Mouse (Mus musculus): ENCODE results near the gene Pkd1l3.

Gene Pkd1l3

DNA sequence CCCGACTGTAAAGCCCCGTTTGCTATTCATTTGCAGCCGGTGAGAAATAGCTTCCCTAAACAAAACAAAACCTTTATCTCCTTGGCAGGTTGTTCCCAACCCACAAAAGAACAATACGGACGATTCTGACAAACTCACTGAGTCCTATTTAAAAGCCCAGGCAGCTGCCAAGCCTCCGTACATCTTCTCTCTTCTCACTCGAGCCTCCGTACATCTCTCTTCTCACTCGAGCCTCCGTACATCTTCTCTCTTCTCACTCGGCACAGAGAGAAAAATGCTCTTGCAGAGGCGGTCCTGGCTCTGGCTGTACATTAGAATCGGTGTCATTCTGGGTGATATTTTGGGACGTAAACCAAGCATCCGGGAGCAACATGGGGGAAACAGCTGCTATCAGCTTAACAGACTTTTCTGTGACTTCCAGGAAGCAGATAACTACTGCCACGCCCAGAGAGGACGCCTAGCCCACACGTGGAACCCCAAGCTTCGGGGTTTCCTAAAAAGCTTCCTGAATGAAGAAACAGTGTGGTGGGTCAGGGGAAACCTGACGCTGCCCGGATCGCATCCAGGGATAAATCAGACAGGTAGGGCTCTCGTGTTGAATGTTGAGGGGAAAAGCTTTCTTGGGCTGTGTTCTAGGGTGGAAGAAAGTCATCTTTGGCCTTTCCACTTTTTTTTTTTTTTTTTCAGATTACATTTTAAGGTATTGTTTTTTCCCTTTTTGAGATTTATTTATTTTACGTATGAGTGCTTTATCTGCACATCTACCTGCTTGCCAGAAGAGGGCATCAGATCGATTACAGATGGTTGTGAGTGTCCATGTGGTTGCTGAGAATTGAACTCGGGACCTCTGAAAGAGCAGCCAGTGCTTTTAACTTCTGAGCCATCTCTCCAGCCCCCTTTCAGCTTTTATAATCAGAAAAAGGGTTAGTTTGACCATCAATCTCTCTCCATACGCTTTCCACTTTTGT, at the start of gene Pkd1l3:
Gene Pkd1l3, plus strand, starts transcription at position 275 of the 968 bp plus-strand sequence.
- in situ Hi-C loops (cut with MboI, MseI) = loop anchor here (5.0 kb wide), 1 partner anchor 73 kb away; no protein-coding TSS in a partner anchor

DNA sequence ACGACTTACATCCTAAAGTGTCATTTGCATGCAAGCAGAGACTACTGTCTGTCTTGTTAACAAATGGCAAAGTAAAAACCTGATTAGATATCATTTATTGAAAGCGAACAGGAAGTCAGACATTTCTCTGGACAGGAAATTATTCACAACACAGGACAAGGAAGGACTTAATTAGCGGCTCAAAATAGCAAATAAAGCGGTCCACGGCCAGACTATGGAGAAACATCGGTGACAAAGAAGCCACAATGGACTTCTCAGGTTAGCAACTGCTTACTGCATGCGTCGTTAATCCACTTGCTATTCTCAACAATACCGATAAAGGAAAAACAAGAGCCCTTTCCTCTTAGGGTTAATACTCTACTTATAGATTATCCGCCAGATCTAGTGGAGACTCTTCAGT, 49.6 kb upstream of the Pkd1l3 start:
- in situ Hi-C loops (cut with MboI, MseI) = loop anchor here (5.0 to 25.0 kb wide), 2 partner anchors 43 to 1977 kb away; partner anchors contain the start of genes Dhodh and Psmd7

DNA sequence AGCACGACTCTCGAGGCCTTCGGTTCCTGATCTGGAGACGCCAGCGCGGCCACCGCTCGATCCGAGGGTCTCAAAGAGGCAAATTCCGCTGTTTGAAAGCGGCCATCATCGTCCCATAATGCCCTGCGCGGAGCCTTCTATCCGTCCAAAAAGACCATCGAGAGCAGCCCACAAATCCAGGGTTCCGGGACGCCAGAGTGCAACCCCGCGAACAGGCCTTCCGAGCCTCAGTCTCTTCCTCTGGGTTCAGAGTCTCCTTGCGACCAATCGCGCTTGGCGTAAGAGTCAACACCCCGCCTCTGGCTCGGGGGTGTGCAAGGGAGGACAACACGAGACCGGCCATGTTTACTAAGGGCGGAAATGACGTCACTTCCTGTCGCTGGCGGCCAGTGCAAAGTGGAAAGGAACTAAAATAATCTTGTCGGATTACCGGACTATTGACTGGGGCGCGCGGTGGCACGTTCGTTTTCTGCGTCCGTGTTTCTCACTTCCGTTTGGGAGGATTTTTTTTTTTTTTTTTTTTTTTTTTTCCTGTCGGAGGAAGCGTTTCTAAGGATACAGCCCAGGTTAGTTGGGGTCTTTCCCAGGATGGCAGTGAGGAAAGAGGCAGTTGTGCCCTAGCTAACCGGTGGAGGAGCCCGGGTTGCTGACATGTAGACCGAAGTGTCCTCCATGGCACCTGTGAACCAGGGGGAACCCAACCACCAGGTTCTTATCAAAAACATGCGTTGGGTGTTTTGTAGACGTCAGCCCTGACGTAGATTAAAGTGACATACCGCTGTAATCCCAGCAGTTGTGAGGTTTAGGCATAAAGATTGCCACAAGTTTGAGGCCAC, 48.6 kb upstream of the Pkd1l3 start, which contains the start of the genes Dhx38 and Txnl4b:
Gene Dhx38, minus strand, starts transcription at position 364 of the 836 bp plus-strand sequence.
Gene Txnl4b, plus strand, starts transcription at position 395 of the 836 bp plus-strand sequence.
- in situ Hi-C loops (cut with MboI, MseI) = loop anchor here (5.0 to 25.0 kb wide), 2 partner anchors 42 to 1978 kb away; partner anchors contain the start of genes Dhodh and Psmd7

- in situ Hi-C loops (cut with MboI, MseI) = loop anchor here (25.0 kb wide), 1 partner anchor 1984 kb away; the partner anchor contains the start of gene Psmd7
Measured at GRCm38 (mm10) chr8:109571139-109571538, 43.2 kb upstream of the Pkd1l3 start.

DNA sequence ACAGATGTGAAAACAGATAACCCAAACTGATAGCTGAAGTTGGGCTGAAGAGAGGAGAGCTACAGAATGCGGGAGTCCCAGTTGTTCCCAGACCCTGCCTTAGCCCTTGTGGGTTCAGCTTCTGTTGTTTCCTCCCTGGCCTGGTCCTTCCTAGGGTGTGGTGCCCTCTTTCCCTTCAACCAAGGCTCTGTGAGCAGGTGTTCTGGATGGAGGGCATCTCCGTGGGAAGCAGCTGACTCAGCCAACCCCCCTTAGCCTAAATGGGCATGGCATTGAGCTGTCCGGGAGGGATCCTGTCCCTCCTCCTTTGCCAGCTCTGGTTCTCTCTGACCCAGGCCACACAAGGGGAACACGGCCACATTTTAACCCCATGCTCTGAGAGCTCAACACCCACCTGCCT, 38.0 kb upstream of the Pkd1l3 start:
- in situ Hi-C loops (cut with MboI, MseI) = no loop called here

DNA sequence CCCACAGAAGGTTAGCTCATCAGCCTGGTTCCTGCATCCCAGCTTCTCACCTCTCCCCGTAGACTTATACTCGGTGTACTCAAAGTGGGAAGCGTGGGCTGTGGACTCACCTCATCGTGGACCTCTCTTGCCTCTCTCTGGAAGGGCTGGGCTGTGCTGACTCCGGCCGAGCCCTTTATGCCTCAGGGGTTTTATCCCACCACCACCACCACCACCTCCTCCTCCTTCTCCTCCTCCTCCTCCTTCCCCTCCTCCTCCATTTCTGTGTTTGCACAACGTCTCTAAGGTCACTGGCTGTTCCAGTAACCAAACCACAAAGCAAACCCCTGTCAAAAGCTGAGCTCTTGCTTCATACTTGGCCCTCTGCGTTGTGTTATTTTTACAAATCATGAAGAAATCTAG, 35.4 kb upstream of the Pkd1l3 start, which contains the start of gene Hp:
Gene Hp, minus strand, starts transcription at position 273 of the 402 bp plus-strand sequence.
- in situ Hi-C loops (cut with MboI, MseI) = no loop called here

DNA sequence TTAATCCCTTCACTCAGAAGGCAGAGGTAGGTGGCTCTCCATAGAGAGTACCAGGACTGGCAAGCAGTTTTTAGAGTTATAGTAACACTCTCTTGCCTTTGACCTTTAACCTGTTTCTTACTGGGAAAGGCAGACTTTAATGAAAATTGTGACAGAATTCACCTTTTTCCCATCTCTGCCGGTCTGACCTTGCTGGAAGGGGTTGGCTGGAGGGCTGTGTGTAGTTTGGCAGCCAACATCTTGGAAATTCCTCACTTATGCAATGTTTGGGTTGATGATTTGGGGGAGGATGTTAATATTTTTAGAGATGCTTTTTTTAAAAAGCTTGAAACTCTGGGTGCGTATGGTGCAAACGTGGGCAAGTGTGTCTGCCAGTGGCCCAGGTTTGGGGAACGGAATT, 30.0 kb upstream of the Pkd1l3 start:
- in situ Hi-C loops (cut with MboI, MseI) = no loop called here

GRCm38 (mm10) chr8:109584830-109585229, 29.5 kb upstream of the Pkd1l3 start:
- in situ Hi-C loops (cut with MboI, MseI) = no loop called here

- in situ Hi-C loops (cut with MboI, MseI) = no loop called here
Measured at GRCm38 (mm10) chr8:109585652-109586051, 28.7 kb upstream of the Pkd1l3 start.

- in situ Hi-C loops (cut with MboI, MseI) = no loop called here
Measured at GRCm38 (mm10) chr8:109586972-109587504, 27.3 kb upstream of the Pkd1l3 start.

DNA sequence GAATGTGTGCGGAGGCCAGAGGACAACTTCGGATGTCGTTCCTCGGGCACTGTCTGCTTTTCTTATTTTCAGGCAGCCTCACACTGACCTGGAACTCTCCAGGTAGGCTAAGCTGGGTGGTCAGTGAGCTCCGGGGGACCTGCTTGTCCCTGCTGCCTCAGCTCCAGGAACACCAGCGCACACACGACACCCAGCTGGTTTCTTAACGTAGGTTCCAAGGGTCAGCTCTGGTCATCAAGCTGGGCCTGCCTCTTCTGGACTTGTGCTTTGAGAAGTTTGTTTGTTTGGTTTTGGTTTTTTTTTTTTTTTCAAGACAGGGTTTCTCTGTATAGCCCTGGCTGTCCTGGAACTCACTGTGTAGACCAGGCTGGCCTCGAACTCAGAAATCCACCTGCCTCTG, 23.4 kb upstream of the Pkd1l3 start:
- in situ Hi-C loops (cut with MboI, MseI) = no loop called here

GRCm38 (mm10) chr8:109591367-109591766, 22.9 kb upstream of the Pkd1l3 start:
- in situ Hi-C loops (cut with MboI, MseI) = no loop called here

DNA sequence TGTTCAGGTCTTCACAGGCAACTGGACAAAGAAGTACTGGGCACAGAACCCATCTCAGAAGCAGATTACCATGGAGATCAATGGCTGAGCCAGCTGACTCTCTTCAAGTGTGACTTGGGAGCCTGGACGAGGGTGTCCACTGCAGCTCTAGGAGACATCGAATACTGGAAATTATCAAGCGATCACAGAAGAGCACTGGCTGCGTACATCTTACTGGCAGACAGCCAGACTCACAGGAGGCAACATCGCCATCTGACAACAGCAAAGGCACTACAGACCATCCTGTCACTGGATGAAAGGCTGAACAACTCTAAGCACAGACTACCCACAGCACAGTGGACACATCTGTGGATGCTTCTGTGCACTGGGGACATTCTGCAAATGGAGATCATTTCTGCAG, 22.2 kb upstream of the Pkd1l3 start:
- in situ Hi-C loops (cut with MboI, MseI) = no loop called here

GRCm38 (mm10) chr8:109593117-109593788, 21.1 kb upstream of the Pkd1l3 start:
- in situ Hi-C loops (cut with MboI, MseI) = no loop called here

DNA sequence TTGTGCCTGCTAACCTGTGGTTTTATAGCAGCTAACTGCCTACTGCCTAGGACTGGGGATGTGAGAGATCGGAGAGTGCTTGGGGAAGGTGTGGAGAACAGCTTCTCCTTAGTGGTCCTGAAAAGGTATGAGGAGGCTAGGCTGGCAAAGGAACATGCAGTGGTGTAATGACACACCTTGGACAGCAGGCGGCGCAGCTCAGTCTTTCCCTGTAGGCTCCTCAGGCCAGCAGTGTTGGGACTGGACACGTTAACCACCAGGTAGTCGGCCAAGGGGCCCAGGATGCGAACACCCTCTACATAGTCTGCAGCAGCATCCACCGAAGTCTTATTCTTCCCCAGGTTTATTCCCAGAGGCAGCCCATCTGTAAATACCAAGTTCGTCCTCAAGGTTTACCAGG, 18.5 kb upstream of the Pkd1l3 start:
- in situ Hi-C loops (cut with MboI, MseI) = no loop called here

DNA sequence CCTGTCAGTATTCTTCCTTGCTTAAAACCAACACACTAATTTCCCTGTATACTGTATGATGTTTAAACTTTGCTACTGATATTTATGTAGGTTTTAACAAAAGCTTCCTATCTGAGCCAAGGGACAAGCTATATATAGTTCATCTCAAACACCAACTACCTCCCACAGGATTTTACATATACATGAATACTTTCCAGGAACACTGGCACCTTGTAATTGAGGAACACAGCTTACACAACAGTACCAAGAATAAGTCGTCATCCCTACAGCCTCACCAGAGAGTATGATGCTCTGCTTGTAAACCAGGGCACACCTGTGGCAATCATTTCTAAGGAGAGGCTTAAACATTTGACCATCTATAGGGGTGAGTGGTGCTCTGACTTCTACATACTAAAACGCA, 7.6 kb upstream of the Pkd1l3 start:
- in situ Hi-C loops (cut with MboI, MseI) = loop anchor here (5.0 kb wide), 1 partner anchor 39 kb away; the partner anchor contains the start of genes Dhx38 and Txnl4b

- in situ Hi-C loops (cut with MboI, MseI) = loop anchor here (5.0 kb wide), 1 partner anchor 40 kb away; the partner anchor contains the start of genes Dhx38 and Txnl4b
Measured at GRCm38 (mm10) chr8:109607650-109608049, 6.7 kb upstream of the Pkd1l3 start.

DNA sequence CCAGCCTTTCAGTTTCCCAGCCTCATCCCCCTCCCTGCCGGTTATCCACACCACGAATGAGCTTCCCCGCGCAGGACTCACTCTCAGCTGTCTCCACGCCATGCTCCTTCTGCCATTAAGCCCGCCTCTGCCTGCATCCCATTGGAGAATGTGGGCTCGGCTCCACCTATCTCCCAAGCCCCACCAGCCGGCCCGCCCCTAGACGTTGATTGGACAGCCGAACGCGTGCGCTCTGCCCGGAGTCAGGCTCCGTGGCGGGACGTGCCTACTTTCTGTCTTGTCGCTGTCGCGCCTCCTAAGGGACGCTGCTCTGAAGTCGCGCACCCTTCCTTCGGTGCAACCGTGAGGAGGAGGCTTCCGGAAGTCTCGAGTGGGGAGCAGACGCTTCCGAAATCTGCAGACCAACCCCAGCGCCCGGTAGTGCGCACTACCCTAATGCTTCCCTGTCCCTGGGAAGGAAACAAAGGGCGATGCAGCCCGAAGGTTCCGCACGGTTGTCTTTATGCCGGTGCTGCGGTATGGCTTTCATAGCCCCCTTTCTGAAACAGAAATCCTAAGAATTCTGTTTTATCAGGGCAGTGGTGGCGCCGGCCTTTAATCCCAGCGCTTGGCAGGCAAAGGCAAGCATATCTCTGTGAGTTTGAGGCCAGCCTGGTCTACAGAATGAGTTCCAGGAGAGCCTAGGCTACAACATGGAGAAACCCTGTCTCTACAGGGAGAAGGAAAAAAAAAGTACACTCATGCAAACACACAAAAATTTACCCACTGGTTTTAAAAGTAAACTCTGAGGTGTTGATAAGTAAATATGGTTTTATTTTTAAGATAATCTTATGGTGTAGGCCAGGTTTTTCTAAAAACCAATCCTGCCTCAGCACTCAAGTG, 5.8 kb upstream of the Pkd1l3 start, which contains the start of gene Dhodh:
Gene Dhodh, minus strand, starts transcription at position 403 of the 882 bp plus-strand sequence.
- in situ Hi-C loops (cut with MboI, MseI) = loop anchor here (5.0 kb wide), 1 partner anchor 41 kb away; the partner anchor contains the start of genes Dhx38 and Txnl4b

DNA sequence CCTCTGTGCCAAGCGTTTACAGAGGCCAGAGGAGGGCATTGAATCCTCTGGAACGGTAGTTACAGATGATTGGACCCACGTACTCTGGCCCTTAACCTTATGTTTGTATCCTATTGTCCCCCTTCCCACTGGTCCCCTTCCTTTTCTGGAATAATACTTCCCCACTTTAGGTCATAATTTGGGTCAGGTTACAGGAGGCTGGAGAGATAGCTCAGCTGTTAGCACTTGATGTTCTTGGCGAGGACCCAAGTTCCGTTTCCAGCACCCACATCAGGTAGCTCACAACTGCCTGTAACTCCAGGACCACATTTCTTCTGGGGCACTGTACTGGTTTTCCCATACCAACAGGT, 5.2 kb upstream of the Pkd1l3 start:
- in situ Hi-C loops (cut with MboI, MseI) = loop anchor here (5.0 kb wide), 1 partner anchor 42 kb away; the partner anchor contains the start of genes Dhx38 and Txnl4b

All from T-helper 1 cell (primary cell).